Mouse (Mus musculus) left cerebral cortex, adult 6 months (tissue): ENCODE data around the gene Ptpn14. TPM values are rescaled to one million over a fixed set of nuclear protein-coding genes. Genes with fewer than 3 reads are reported as not detected.

Source experiments
- long read RNA-seq, 2 experiments: library from polyadenylated mRNA; unstranded; transcript quantifications; one replicate each; pipeline ENCODE4 v2.0.0; 2019 to 2020
- polyA plus RNA-seq: library from polyadenylated mRNA; unstranded; fragments of <200 nt; fragmentation: Nextera tagmentation; gene quantifications from 2 replicates; pipeline ENCODE4 v1.2.3, GENCODE M21; 2021

Gene Ptpn14
- polyA plus RNA-seq = 1.6 and 3.0 TPM in 2 replicates
- long read RNA-seq, experiment 1, partial matches to known transcripts = 0 of 5 reads
- long read RNA-seq, experiment 1, other reads (novel, unspliced or antisense) = 5 of 5 reads
- long read RNA-seq, experiment 2, partial matches to known transcripts = 0 of 3 reads
- long read RNA-seq, experiment 2, other reads (novel, unspliced or antisense) = 3 of 3 reads

DNA sequence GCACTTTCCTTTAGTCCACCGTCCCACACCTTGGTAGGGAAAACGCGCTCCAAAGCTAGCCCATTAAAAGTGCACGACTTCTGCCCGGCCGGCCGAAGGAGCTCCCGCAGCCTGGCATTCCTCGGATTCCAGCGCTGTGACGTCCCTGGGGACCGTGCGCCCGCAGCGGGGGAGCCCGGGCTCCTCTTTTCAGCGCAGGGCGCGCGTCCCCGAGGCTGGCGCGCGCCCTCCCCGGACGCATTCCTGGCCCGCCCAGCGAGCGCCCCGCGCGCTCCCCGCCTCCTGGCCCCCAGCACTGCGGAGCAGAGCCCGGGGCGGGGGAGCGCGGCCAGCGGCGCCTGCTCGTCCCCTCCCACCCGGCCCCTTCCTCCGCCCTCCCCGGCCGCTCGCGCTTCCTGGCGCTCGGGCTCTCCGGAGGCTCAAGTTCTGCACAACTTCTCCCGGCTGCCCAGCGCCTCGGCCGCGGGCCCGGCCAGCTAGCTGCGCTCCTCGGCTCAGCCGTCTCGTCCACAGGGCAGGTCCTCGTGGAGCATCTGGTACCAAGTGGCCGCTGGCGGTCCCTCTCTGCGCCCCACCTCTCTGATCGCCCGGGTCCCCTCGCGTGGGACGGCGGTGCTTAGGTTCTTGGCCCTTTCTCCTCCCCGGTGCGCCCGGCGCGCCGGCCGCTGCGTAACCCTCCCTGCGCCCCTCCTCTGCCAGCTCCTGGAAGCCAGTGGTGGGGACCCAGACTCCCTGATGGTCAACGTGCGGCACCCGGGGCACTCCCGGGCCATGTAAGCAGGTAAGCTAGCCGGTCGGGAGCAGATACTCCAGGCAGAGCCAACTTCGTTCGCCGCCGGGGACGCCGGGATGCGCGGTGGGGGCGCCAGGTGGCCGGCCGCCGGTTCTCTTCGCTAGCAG is at the start of gene Ptpn14:
Gene Ptpn14, plus strand, starts transcription at position 385 of the 900 bp plus-strand sequence.

GRCm38 (mm10) chr1:189687654-189688387 is 40.2 kb upstream of the Ptpn14 start, which contains the start of gene Cenpf:
Cenpf (minus strand) TSS chr1:189688086.

GRCm38 (mm10) chr1:189921818-189922592 is 193.9 kb downstream of the Ptpn14 start, which contains the start of gene Smyd2:
Smyd2 (minus strand) TSS chr1:189922363.

Other genes with a start within 250 kb of the Ptpn14 start
- gene Cenpf, start 40.2 kb upstream of the Ptpn14 start, polyA plus RNA-seq = 0.33 and 0.48 TPM in 2 replicates
- gene Smyd2, start 194.1 kb downstream of the Ptpn14 start, polyA plus RNA-seq = 98.9 and 99.5 TPM in 2 replicates